Mouse (Mus musculus) G1E-ER4 (cell line): Measurements from ENCODE around the gene Dynll2. TPM values are rescaled to one million over a fixed set of nuclear protein-coding genes. Genes with fewer than 3 reads are reported as not detected.

Experiments used
- GATA1 ChIP-seq: IDR thresholded peaks from one replicate; pipeline ENCODE4 v1.8.0; 2012; ENCODE audit warnings: low read length, inconsistent platforms
- polyA plus RNA-seq: library from polyadenylated mRNA; stranded (reverse); fragments of >175 nt; gene quantifications from 2 replicates; pipeline ENCODE4 v1.2.3, GENCODE M21; 2012

Dynll2 gene
- 56.0 and 75.8 TPM in 2 replicates for polyA plus RNA-seq

GRCm38 (mm10) chr11:87986831-87987793 lies at the start of gene Dynll2:
Dynll2 (minus strand) TSS chr11:87987533.
- no peak for TF ChIP-seq GATA1

GRCm38 (mm10) chr11:88036761-88037251 lies 49.5 kb upstream of the Dynll2 start:
- no peak for TF ChIP-seq GATA1

GRCm38 (mm10) chr11:88035970-88036369 lies 48.6 kb upstream of the Dynll2 start:
- TF ChIP-seq GATA1: no peak

GRCm38 (mm10) chr11:88031753-88032152 lies 44.4 kb upstream of the Dynll2 start:
- TF ChIP-seq GATA1: no peak

GRCm38 (mm10) chr11:88030836-88031235 lies 43.5 kb upstream of the Dynll2 start:
- no peak for TF ChIP-seq GATA1

GRCm38 (mm10) chr11:88030219-88030618 lies 42.9 kb upstream of the Dynll2 start:
- TF ChIP-seq GATA1: no peak

- TF ChIP-seq GATA1: no peak
These were observed 40.9 kb upstream of the Dynll2 start for GRCm38 (mm10) chr11:88028193-88028684.

- no peak for TF ChIP-seq GATA1
These were observed 40.2 kb upstream of the Dynll2 start for GRCm38 (mm10) chr11:88027391-88028035.

- no peak for TF ChIP-seq GATA1
These were observed 36.6 kb upstream of the Dynll2 start for GRCm38 (mm10) chr11:88023933-88024332.

GRCm38 (mm10) chr11:88015795-88016194 lies 28.5 kb upstream of the Dynll2 start:
- TF ChIP-seq GATA1: no peak

- no peak for TF ChIP-seq GATA1
These were observed 27.8 kb upstream of the Dynll2 start for GRCm38 (mm10) chr11:88015161-88015560.

GRCm38 (mm10) chr11:88013632-88014031 lies 26.3 kb upstream of the Dynll2 start:
- no peak for TF ChIP-seq GATA1

- no peak for TF ChIP-seq GATA1
These were observed 25.4 kb upstream of the Dynll2 start for GRCm38 (mm10) chr11:88012621-88013244.

GRCm38 (mm10) chr11:88011914-88012419 lies 24.6 kb upstream of the Dynll2 start:
- TF ChIP-seq GATA1: no peak

- TF ChIP-seq GATA1: no peak
These were observed 24.0 kb upstream of the Dynll2 start for GRCm38 (mm10) chr11:88011208-88011913.
